Mouse (Mus musculus): ENCODE measurements around the gene Kcnma1. TPM values are rescaled to one million over a fixed set of nuclear protein-coding genes. Genes with fewer than 3 reads are reported as not detected.

Kcnma1 gene
- polyA plus RNA-seq, 1 experiment = 3.5 TPM

GRCm38 (mm10) chr14:24032876-24033389, 18.6 kb upstream of the Kcnma1 start:
- TF ChIP-seq CTCF (IDR thresholded peaks at IDR 0.05; ENCODE audit: extremely low read depth, insufficient read length, insufficient replicate concordance, low read depth, low read length) (no peak), POLR2A (IDR thresholded peaks at IDR 0.05; ENCODE audit: low read depth, low read length) (no peak)
- Histone ChIP-seq H3K27ac (ENCODE audit: insufficient read depth, low read depth, low read length) (no peak overlapping the region), H3K4me3 (ENCODE audit: low read depth, low read length) (no peak overlapping the region), H3K27me3 (ENCODE audit: control insufficient read depth, insufficient read depth, low read length) (no peaks in the 10 kb centered on the region), H3K4me1 (ENCODE audit: control insufficient read depth, insufficient read depth, insufficient read length, low read length) (no peaks in the 10 kb centered on the region), H3K36me3 (ENCODE audit: control insufficient read depth, insufficient read depth, low read length) (no peaks in the 10 kb centered on the region)
- WGBS = 89% methylated on average over 7 of the region's 7 CpGs

DNA sequence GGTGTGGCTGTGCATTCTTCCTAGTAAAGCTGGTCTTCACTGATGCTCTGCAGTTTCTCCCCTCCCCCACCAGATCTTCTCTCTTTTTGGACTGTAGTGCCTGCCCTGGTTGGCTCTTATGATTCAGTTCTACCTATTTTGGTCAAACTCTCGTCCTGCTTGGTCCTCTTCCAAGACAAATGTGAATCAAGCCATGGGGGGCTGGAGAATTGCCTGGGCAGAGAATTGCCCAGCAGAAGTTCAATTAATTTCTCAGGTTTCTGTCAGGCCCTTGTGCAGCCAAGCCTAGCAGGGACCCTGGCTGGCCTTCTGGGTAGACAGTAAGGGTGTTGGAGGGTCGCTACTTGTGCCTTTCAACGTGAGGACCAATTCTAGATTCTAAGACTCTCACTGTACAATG, 17.9 kb upstream of the Kcnma1 start:
- Histone ChIP-seq H3K4me1 (ENCODE audit: control insufficient read depth, insufficient read depth, insufficient read length, low read length) (no peaks in the 10 kb centered on the region), H3K36me3 (ENCODE audit: control insufficient read depth, insufficient read depth, low read length) (no peaks in the 10 kb centered on the region), H3K4me3 (ENCODE audit: low read depth, low read length) (no peak overlapping the region), H3K27ac (ENCODE audit: insufficient read depth, low read depth, low read length) (no peak overlapping the region), H3K27me3 (ENCODE audit: control insufficient read depth, insufficient read depth, low read length) (no peaks in the 10 kb centered on the region)
- TF ChIP-seq CTCF (IDR thresholded peaks at IDR 0.05; ENCODE audit: extremely low read depth, insufficient read length, insufficient replicate concordance, low read depth, low read length) = no peak
- TF ChIP-seq POLR2A (IDR thresholded peaks at IDR 0.05; ENCODE audit: low read depth, low read length) = no peak
- WGBS = 65% methylated on average over 3 of the region's 3 CpGs

DNA sequence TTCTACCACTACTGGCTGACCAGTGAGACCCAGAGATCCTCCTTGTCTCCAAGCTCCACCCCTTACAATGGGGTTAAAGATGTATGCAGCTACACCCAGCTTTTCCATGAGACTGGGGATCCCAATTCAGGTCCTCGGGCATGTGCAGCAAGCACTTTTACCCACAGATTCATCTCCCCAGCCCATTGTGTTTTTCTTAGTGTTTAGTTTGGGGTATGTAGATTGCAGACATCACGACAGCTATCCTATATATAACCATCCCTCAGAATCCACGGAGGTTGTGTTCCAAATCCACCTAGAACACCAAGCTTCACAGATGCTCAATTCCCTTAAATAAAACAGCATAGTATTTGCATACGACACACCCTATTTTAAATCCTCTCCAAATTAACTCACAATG, 6.4 kb upstream of the Kcnma1 start:
- WGBS = 75% methylated on average over 4 of the region's 4 CpGs

GRCm38 (mm10) chr14:24009978-24010377, 4.3 kb downstream of the Kcnma1 start:
- TF ChIP-seq CTCF (IDR thresholded peaks at IDR 0.05; ENCODE audit: extremely low read depth, insufficient read length, insufficient replicate concordance, low read depth, low read length) (no peak), POLR2A (IDR thresholded peaks at IDR 0.05; ENCODE audit: low read depth, low read length) (no peak)
- Histone ChIP-seq H3K4me1 (ENCODE audit: control insufficient read depth, insufficient read depth, insufficient read length, low read length) (no peaks in the 10 kb centered on the region), H3K36me3 (ENCODE audit: control insufficient read depth, insufficient read depth, low read length) (no peaks in the 10 kb centered on the region), H3K27me3 (ENCODE audit: control insufficient read depth, insufficient read depth, low read length) (peaks cover 3% of the 10 kb centered on the region), H3K27ac (ENCODE audit: insufficient read depth, low read depth, low read length) (no peak overlapping the region), H3K4me3 (ENCODE audit: low read depth, low read length) (no peak overlapping the region)
- WGBS = 75% methylated on average over 1 of the region's 1 CpGs

More for the DNA sequence above, 6.4 kb upstream of the Kcnma1 start:
- no peak overlapping the region for H3K4me3 ChIP-seq (ENCODE audit: low read depth, low read length)
- no peaks in the 10 kb centered on the region for H3K27me3 ChIP-seq (ENCODE audit: control insufficient read depth, insufficient read depth, low read length)
- H3K27ac ChIP-seq (ENCODE audit: insufficient read depth, low read depth, low read length) = no peak overlapping the region
- H3K36me3 ChIP-seq (ENCODE audit: control insufficient read depth, insufficient read depth, low read length) = no peaks in the 10 kb centered on the region
- H3K4me1 ChIP-seq (ENCODE audit: control insufficient read depth, insufficient read depth, insufficient read length, low read length) = no peaks in the 10 kb centered on the region
- no peak for TF ChIP-seq CTCF (IDR thresholded peaks at IDR 0.05; ENCODE audit: extremely low read depth, insufficient read length, insufficient replicate concordance, low read depth, low read length)
- no peak for TF ChIP-seq POLR2A (IDR thresholded peaks at IDR 0.05; ENCODE audit: low read depth, low read length)

GRCm38 (mm10) chr14:24008252-24008651, 6.0 kb downstream of the Kcnma1 start:
- H3K27ac ChIP-seq (ENCODE audit: insufficient read depth, low read depth, low read length) = no peak overlapping the region
- no peak for TF ChIP-seq POLR2A (IDR thresholded peaks at IDR 0.05; ENCODE audit: low read depth, low read length)
- TF ChIP-seq CTCF (IDR thresholded peaks at IDR 0.05; ENCODE audit: extremely low read depth, insufficient read length, insufficient replicate concordance, low read depth, low read length) = peak; percentile 21; the same call in 1 of the 2 replicates
- H3K4me1 ChIP-seq (ENCODE audit: control insufficient read depth, insufficient read depth, insufficient read length, low read length) = no peaks in the 10 kb centered on the region; the same call in 1 of the 2 replicates
- H3K36me3 ChIP-seq (ENCODE audit: control insufficient read depth, insufficient read depth, low read length) = no peaks in the 10 kb centered on the region
- WGBS = 11% methylated on average over 7 of the region's 7 CpGs
- peaks cover 17% of the 10 kb centered on the region for H3K27me3 ChIP-seq (ENCODE audit: control insufficient read depth, insufficient read depth, low read length)
- H3K4me3 ChIP-seq (ENCODE audit: low read depth, low read length) = no peak overlapping the region

DNA sequence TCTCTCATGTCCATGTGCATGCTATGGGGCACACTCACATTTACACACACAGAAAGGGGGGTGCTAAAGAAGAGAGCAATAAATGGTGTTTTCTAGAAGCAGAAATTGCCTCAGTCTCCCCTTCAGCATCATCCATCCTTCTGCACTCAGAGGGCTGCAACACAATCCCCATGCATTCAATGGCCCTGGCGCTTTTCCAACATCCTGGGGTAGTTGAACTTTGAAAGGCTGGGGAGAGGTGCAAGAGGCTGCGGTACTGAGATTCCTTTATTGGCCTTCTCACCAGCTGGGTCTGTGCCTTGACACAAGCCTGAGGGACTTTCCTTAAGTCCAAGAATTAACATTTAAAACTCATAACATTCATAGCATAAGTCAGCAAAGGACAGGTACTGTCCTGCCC, 8.0 kb downstream of the Kcnma1 start:
- TF ChIP-seq CTCF (IDR thresholded peaks at IDR 0.05; ENCODE audit: extremely low read depth, insufficient read length, insufficient replicate concordance, low read depth, low read length) = no peak
- no peak for TF ChIP-seq POLR2A (IDR thresholded peaks at IDR 0.05; ENCODE audit: low read depth, low read length)
- Histone ChIP-seq H3K4me3 (ENCODE audit: low read depth, low read length) (no peak overlapping the region), H3K27ac (ENCODE audit: insufficient read depth, low read depth, low read length) (no peak overlapping the region), H3K27me3 (ENCODE audit: control insufficient read depth, insufficient read depth, low read length) (peaks cover 19% of the 10 kb centered on the region), H3K36me3 (ENCODE audit: control insufficient read depth, insufficient read depth, low read length) (no peaks in the 10 kb centered on the region), H3K4me1 (ENCODE audit: control insufficient read depth, insufficient read depth, insufficient read length, low read length) (no peaks in the 10 kb centered on the region; the same call in 1 of the 2 replicates)
- 29% methylated on average over 2 of the region's 2 CpGs for WGBS

DNA sequence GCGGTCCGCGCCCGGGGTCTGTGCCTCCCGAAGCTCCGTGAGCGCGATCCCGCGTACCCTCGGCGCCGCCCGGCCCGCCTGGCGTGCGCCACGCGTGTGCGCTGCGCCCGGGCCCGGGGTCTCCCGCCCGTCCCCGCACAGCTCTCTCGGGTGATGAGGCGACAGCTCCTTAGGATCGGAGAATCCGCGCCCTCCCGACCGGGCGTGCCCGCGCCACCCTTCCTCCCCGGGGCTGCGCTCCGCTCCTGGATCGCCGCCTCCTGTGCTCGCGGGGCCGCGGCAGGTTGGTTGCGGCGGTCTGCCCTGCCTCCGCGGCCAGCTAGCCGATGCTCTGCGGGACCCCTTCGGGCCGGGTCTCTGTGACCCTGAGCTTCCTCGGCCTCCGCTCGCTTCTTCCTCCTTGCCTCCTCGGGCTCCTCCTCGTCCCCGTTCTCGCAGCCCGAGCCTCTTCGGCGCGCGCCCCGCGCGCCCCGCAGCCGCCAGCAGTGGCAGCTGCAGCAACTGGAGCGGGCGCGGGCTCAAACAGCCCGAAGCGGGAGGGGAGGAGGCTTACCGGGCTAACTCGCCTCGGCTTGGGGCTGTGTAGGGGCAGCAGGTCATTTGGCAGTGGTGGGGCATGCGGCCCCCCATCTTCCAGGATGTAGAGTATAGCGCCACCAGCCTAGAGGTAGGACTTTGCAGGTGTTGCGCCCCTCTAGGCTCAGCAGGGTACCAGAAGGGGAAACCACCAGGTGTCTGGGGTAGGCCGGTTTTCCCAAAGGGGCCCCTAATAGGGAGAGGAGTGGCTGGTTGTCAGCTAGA, 9.6 kb downstream of the Kcnma1 start:
- no peaks in the 10 kb centered on the region for H3K36me3 ChIP-seq (ENCODE audit: control insufficient read depth, insufficient read depth, low read length)
- H3K4me3 ChIP-seq (ENCODE audit: low read depth, low read length) = peak overlapping the region; percentile 56
- no peak overlapping the region for H3K27ac ChIP-seq (ENCODE audit: insufficient read depth, low read depth, low read length)
- 2% methylated on average over 82 of the region's 82 CpGs for WGBS
- TF ChIP-seq CTCF (IDR thresholded peaks at IDR 0.05; ENCODE audit: extremely low read depth, insufficient read length, insufficient replicate concordance, low read depth, low read length) = no peak
- TF ChIP-seq POLR2A (IDR thresholded peaks at IDR 0.05; ENCODE audit: low read depth, low read length) = no peak
- H3K4me1 ChIP-seq (ENCODE audit: control insufficient read depth, insufficient read depth, insufficient read length, low read length) = no peaks in the 10 kb centered on the region; the same call in 1 of the 2 replicates
- peaks cover 21% of the 10 kb centered on the region for H3K27me3 ChIP-seq (ENCODE audit: control insufficient read depth, insufficient read depth, low read length)
